Mouse (Mus musculus): ENCODE data around the gene Olfr1357.
"Not testable (repeated sequence)": the region's sequence is repeated elsewhere in the genome, so short reads cannot be mapped to it uniquely, and the experiment has no call there.

Olfr1357 gene

DNA sequence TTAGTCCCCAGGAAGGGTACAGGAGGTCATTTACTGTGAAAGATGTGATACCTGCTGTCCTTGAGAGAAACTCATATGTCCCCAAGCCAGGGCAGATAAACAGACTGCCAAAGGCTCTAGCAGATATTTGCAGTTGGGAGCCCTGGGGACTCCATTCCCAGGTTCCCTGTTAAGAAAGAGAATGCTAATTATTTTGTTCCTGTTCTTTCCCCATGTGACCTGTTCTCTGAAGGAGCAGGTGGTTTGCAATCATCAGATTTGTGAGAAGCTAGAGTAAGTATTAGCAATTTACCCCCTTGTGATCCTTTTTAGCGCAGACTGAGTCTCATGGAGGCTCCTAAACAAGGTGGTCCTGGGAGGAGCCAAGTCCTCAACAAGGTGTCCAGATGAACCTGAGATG is at the start of gene Olfr1357:
TSS of gene Olfr1357 (minus strand) at position 101 of the 400 bp plus-strand sequence.
- ChIA-PET CTCF (no interaction called here), POLR2A (no interaction called here)

DNA sequence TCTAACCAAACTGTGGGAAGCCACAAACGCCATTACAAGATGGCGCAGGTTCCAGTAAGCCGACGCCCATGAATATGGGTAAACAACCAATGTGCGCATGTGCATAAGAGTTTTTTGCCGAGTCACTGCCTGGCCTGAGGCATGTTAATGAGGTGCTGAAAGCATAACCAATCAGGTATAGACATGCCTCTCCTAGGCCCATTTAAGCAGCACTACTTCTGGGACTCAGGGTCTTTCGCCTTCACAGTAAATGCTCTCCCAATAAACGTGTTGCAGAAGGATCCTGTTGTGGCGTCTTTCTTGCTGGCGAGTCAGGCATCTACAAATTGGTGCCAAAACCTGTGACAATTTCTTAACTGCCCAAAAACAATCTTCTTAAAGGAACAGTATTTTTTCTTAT is 48.8 kb upstream of the Olfr1357 start:
- CTCF ChIA-PET, result interaction anchor here in 1 of 4 experiments (0.6 kb wide), 1 partner anchor 214 kb away, joined by 4 read pairs; no protein-coding TSS in a partner anchor
- POLR2A ChIA-PET, result not testable (repeated sequence)

DNA sequence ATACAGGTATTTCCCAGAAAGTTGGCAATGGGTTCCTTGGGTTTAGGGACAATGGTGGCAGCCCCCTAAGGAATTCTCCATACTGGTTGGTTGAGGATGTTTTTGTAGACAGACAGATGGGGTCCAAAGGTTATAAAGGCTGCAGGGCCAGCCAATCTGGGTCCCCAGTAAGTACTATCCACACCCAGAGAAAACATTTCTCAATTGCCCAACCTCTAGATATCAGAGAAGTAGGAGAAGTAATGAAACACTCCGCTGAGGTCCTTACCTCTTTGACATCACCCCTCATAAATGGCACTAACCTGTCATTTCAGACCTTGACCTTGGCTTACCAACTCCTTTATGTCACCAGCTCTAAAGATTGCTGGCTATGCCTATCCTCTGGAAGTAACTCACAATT is 46.7 kb upstream of the Olfr1357 start:
- POLR2A ChIA-PET, result no interaction called here

DNA sequence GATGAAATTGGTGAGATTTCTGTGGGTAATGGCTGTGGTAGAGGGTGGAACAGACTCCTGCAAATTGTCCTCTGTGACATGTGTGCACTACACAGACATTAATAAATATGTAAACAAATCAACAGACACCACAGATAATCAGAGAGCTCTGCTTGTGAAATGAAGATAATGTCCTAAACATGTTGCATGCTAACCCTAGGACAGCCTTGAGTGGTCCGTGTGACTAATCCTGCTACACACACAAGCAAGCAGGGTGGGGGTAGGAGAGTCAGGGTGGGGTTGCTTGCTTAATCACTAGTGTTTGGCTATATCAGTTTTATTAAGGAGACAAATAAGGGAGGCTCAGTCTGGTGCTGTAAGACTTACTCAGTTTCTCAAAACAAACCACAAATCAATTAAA is 43.3 kb upstream of the Olfr1357 start:
- CTCF ChIA-PET, result no interaction called here
- POLR2A ChIA-PET, result no interaction called here

More for the DNA sequence above, 46.7 kb upstream of the Olfr1357 start:
- CTCF ChIA-PET, result no interaction called here

DNA sequence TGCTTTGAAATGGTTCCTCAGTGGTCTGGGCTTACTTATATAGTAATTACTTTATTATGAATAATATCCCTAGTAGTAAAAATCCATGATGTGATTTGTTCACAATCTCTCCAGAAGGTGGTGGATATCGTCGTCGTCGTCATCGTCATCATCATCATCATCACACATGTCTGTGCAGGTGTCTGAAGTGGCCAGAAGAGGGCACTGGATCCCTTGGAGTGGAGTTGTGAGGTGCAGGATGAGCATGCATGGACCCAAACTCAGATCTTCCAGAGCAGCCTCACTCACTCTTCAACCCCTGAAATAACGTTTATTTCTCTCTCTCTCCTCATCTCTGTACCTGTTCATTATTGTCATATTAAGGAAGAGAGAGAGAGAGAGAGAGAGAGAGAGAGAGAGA is 14.4 kb upstream of the Olfr1357 start:
- ChIA-PET CTCF (no interaction called here), POLR2A (no interaction called here)

DNA sequence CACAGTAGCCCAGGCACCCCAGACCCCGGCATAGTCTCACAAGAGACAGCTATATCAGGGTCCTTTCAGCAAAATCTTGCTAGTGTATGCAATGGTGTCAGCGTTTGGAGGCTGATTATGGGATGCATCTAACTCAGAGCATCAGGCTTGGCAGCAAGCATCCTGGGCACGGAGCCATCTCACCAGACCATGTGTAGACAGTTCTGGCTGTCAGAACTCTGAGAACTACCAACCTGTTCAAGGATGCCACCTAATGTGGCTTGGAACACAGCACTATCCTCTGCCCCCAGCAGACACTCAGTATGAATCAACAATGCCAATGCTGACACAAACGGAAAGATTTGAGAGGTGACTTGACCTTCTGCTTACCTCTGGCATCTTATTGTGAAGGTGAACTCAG is 12.3 kb upstream of the Olfr1357 start:
- ChIA-PET CTCF (no interaction called here), POLR2A (no interaction called here)

DNA sequence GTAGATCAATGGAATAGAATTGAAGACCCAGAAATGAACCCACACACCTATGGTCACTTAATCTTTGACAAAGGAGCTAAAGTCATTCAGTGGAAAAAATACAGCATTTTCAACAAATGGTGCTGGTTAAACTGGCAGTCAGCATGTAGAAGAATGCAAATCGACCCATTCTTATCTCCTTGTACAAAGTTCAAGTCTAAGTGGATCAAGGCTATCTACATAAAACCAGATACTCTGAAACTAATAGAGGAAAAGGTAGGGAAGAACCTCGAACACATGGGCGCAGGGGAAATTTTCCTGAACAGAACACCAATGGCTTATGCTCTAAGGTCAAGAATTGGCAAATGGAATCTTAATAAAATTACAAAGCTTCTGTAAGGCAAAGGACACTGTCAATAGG is 5.3 kb upstream of the Olfr1357 start:
- CTCF ChIA-PET, result not testable (repeated sequence)

DNA sequence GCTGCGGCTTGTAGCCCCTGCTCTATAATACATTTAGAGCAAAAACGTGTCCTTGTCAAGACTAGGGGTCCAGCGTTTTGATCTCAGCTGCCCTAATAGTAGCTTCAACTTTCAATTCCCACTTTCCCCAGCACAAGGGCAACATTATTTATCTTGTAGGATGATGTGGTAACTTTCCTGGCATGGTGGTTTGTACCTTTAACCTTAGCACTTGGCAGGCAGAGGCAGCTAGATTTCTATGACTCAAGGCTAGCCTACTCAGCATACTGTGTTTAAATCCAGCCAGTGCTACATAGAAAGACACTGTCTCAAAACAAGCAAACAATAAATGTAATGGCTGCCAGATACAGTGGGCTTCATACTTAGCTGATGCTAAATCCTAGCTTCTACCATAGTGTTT is 10.3 kb downstream of the Olfr1357 start:
- CTCF ChIA-PET, result no interaction called here
- POLR2A ChIA-PET, result interaction anchor here in 2 of 4 experiments (0.6 to 1.1 kb wide), 2 partner anchors 10 to 130 kb away, joined by 3 read pairs; no protein-coding TSS in a partner anchor

More for the DNA sequence above, 5.3 kb upstream of the Olfr1357 start:
- POLR2A ChIA-PET, result not testable (repeated sequence)

DNA sequence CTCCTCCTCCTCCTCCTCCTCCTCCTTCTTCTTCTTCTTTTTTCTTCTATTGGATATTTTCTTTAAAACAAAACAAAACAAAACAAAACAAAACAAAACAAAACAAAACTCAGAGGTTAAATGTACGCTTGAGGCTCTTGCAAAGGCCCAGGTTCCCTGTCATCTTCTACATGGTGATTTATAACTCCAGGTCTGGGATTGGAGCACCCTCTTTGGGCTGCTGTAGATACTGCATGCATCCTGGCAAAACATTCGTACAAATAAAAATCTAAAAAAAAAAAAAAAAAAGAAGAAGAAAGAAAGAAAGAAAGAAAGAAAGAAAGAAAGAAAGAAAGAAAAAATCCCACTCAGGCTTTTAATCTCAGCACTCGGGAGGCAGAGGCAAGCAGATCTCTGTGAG is 12.8 kb downstream of the Olfr1357 start:
- CTCF ChIA-PET, result no interaction called here
- POLR2A ChIA-PET, result no interaction called here

DNA sequence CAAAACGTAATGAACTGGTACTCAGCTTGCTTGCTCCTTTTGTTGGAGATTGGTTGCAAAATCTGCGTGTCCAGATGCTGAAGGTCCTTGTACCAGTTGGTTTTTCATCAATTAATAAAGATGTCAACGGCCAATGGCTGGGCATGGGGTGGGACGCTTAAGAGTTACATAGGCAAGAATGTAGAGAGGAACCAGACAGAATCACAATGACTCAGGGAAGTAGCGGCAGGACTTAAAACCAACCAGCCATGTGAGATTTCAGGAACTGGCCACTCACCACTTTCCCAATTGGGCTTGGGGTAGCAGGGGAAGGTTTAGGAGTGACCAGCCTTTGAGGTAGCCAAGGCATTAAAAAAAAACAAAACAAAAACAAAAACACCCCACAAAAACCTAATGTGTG is 18.0 kb downstream of the Olfr1357 start:
- POLR2A ChIA-PET, result interaction anchor here in 1 of 4 experiments (1.3 kb wide), 1 partner anchor 25 kb away, joined by 4 read pairs; the partner anchor contains the start of gene Ilvbl
- CTCF ChIA-PET, result no interaction called here

DNA sequence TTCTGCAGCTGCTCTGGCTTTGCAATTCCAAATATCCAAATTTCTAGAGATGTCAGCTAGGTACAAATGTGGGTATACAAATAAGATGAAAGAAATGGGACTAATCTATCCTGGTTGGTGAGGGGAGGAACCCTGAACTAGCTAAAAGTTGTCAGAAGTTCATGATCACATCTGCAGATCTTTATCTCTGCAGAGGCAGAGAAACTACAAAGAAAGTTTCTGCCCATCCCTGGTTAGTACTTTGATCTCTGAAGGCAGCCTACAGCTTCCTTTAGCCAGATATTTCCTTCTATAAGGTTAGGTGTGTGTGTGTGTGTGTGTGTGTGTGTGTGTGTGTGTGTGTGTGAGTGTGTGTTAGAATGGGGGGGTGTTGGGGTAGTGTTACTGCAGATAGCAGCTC is 23.3 kb downstream of the Olfr1357 start:
- POLR2A ChIA-PET, result interaction anchor here in 3 of 4 experiments (0.7 to 1.3 kb wide), 4 partner anchors 10 to 971 kb away, joined by 3 to 8 read pairs (median 3); no protein-coding TSS in a partner anchor
- CTCF ChIA-PET, result interaction anchor here in 2 of 4 experiments (0.6 to 0.7 kb wide), 2 partner anchors 140 to 516 kb away, joined by 3 to 8 read pairs; no protein-coding TSS in a partner anchor

DNA sequence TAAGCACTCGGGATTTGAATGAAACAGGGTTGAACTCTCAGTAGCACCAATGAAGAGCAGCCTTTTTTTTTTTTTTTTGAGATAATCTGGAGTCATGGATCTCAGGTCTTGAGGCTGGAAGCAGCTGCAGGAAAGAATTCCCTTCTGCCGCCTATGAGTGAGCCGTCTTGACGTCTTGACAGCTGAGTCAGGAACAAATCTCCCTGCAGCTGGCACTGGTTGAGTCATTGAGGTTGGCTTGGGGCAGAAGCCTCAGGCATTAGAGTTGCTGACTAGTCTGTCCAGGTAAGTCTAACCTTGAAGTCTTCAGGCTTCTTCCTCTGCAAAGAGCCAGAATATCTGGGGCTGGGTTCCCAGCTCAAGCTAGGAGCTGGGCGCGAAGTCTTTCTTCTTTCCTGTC is 23.7 kb downstream of the Olfr1357 start:
- ChIA-PET CTCF (interaction anchor here in 1 of 4 experiments (0.7 kb wide), 1 partner anchor 516 kb away, joined by 8 read pairs; no protein-coding TSS in a partner anchor), POLR2A (interaction anchor here in 3 of 4 experiments (0.7 to 1.3 kb wide), 4 partner anchors 9 to 971 kb away, joined by 3 to 8 read pairs (median 3); no protein-coding TSS in a partner anchor)

DNA sequence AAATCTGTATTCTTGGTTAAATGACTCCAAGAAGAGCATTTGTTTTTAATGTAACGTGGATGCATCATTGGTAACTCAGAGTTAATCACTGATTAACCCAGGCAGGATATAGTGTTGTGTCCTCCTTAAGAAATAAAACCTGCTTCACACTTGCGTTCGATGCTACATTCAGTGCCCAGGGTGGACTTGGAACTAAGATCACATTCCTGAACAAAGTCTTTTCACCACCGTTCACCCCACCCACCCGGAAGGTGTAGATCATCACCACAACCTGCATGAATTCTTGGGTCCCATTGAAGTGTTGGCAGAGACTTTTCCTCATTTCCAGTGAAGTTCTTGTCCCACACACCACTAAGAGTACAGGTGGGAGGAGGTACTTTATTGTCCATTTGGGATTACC is 24.1 kb downstream of the Olfr1357 start:
- ChIA-PET CTCF (no interaction called here), POLR2A (interaction anchor here in 2 of 4 experiments (0.7 kb wide), 2 partner anchors 9 to 970 kb away, joined by 3 read pairs; no protein-coding TSS in a partner anchor)

DNA sequence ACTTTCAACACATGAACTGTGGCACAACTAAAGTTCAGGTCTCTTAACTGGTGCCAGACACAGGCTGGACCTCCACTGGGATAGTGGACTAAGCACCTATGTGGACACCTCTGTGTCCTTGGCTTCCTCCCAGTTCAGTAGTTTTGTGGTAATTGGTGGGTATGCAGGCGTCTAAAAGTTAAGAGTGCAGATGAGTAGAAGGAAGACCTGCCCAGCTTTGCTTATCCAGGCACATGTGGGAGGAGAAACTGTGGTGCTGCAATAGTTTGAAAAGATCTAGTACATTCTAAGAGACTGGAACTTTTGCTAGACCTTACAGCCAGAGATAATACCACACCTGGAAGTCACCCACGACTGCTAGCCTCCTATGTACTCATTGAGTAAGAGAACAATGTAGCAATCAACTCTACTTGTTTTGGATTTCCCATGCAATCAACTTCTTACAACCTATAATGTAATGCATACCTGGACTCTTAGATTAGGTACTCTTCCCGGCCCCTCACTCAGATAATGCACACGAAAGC is 25.0 kb downstream of the Olfr1357 start:
- ChIA-PET CTCF (no interaction called here), POLR2A (no interaction called here)

DNA sequence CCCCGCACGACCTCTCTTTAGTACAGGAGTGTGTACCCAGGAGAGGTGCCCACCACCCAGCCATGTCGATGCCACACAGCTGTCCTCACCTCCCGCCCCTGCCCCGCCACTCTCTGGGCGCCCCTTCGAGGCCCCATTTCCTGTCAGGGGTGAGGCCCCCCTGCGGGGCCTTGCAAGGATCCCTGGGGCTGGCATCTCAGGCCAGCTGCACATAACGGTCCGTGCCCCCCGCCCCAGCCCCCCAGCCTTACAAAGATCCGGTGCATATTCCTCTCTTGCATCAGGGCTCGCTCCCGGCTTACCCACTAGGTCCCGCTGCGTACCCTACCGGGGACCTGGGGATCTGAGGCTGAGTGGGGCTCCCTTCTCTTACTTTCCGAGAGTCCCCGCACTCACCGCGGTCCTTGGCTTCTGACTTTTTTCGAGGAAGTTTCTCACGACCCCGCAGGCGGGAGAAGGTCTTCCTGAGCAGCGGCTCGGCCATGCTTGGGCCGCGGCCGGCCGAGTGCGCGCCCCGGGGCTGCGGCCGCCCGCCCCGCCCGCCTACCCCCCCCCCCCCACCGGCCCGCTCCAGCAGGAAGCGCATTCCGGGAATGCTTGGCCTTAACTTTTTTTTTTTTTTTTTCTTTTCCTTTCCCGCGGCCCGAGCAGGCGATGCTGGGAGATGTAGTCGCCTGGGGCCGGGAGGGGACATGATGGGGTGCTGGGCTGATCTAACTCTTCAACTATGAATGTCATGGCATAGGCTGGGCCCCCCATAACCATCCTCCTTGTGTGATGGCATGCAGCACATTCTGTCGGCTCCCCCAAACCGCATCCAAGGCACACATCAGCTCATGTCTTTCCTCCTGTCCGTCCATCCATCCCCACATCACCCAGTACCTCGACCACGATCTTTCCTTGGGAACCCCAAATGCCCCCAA is 26.2 kb downstream of the Olfr1357 start, which contains the start of gene Syde1:
TSS of gene Syde1 (minus strand) at position 559 of the 923 bp plus-strand sequence.
- POLR2A ChIA-PET, result no interaction called here
- CTCF ChIA-PET, result interaction anchor here in 2 of 4 experiments (0.8 to 1.9 kb wide), 2 partner anchors 104 kb away, joined by 4 to 5 read pairs; no protein-coding TSS in a partner anchor

DNA sequence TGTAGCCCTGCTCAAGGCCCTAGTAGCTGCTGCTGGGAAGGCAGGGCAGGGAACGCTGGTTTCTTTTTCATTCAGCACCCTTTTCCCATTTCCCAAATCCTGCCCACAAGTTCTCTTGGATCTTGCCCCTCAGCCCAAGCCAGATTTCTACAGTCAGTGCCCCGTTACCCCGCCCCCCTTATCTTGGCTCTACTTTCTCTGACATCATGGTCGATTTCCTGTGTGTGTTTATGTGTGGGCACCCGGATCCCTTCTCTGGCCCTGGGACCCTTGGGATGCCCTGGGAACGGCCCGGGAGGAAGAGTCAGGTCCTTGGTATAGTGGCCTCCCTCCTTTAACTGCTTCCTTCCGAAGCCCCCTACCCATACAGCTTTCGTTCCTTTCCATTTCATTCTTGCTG is 27.1 kb downstream of the Olfr1357 start:
- ChIA-PET POLR2A (no interaction called here), CTCF (interaction anchor here in 2 of 4 experiments (0.8 to 1.9 kb wide), 2 partner anchors 103 kb away, joined by 4 to 5 read pairs; no protein-coding TSS in a partner anchor)

DNA sequence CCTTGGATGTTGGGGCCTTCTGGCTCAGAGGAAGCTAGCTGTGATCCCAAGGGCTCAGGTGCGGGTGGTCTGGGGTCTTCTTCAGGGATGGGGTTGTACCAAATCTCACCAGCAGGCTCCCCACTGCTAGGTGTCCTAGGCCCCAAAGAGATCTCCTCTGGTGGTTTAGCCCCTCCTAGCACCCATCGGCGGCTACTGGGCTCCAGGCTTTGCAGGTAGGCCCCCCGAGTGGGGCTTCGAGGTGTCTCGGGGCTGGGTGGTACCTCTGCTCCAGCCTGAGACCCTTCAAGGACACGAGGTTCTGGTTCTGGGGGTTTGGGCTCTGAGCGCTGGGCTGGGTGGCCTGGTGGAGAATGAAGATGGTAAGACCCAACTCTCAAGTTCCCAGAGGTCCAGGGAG is 28.0 kb downstream of the Olfr1357 start:
- ChIA-PET CTCF (interaction anchor here in 2 of 4 experiments (0.8 to 1.9 kb wide), 2 partner anchors 65 to 102 kb away, joined by 3 to 5 read pairs; no protein-coding TSS in a partner anchor), POLR2A (interaction anchor here in 1 of 4 experiments (0.7 kb wide), 1 partner anchor 16 kb away, joined by 3 read pairs; the partner anchor contains the start of gene Ilvbl)

DNA sequence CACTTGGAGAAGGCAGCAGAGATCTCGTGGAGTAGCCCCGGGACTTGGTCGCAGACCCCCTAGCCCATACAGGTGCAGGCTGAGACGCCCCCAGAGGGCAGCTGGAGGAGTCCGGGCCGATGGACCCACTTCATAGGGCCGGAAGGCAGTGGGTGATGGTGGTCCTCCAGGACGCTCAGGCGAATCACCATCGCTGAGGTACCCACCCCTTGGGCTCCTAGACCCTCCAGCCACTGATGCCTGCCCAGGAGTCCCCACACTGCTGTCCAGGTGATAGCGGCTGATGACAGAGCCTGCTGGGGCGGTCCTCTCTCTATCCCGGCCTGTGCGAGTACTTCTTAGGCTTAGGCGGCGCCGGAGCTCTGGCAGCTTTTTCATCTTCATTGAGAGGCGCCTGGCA is 28.6 kb downstream of the Olfr1357 start:
- ChIA-PET CTCF (interaction anchor here in 3 of 4 experiments (0.5 to 1.0 kb wide), 3 partner anchors 64 to 1578 kb away, joined by 3 to 9 read pairs (median 3); no protein-coding TSS in a partner anchor), POLR2A (no interaction called here)

DNA sequence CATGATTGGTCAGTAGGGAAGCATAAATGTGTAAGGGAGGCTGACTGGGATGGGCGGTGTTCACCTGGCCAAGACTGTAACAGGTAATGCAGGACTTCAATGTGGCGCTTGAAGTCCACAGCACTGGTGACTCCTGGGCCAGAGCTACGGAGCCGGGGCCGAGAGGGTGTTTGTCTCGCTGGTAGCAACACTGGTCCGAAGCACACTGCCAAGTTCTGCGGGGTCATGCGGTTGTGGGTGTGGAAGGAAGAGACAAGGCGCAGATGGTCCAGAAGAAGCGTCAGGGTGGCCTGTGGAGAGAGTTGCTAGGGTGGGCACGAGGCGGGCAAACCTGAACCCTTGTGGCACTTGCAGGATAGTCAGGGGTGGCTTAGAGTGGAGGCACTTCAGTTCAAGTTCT is 31.8 kb downstream of the Olfr1357 start:
- POLR2A ChIA-PET, result no interaction called here
- CTCF ChIA-PET, result no interaction called here

DNA sequence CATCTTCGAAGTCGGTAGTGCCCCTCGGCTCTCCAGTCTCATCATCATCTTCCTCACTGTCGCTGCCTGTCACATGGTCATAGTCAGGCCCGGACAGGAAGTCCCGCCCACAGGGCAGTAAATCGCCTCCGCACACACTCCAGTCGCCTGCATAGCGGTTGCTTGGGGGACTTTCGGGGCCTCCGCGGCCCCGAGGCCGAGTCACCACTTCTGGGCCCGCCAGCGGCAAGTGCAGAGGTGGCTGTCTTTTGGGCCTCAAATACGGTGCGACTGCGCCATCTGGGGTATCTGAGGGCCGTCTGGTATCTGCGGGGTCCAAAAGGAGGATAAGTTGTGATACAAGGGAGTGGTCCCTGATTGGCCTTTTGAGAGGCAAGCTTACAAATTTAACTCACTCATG is 32.3 kb downstream of the Olfr1357 start:
- ChIA-PET CTCF (no interaction called here), POLR2A (no interaction called here)
